In the genomic region with DNA sequence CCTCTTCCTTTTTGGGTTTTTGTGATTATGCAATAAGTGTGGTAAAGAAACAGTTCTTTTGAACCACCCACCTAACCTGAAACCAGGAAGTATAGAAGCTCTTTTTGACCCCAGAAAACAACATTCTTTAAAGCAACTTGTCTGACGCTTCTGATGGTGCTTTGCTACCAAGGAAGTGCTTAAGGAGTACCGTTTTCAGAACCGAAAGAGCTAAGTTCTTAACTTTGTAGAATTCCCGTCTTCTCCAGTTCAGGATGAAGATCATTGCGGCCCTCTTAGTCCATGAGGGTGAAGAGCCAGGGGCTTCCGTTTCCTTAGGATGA, we compare ENCODE assay signal across 8 mouse cellular contexts. TPM values are rescaled to one million over a fixed set of nuclear protein-coding genes. Genes with fewer than 3 reads are reported as not detected.
DNase-seq lines count a peak whose midpoint lies in the region; ATAC-seq and TF ChIP-seq lines count a peak whose summit lies in the region.

No protein-coding gene starts in this region.

- peak overlapping the region; percentile 19; the same call in 1 of the 2 replicates for H3K4me3 ChIP-seq in testis, adult 2 months (ENCODE audit: control insufficient read depth, low read depth, low read length)
- H3K4me3 ChIP-seq in forebrain, embryonic 11.5 days (ENCODE audit: low read depth, low read length): peak overlapping the region; percentile 95
- H3K4me3 ChIP-seq in liver, embryonic 13.5 days (replicated peaks): peak overlapping the region; percentile 99
- H3K4me3 ChIP-seq in stomach, embryonic 16.5 days (replicated peaks; ENCODE audit: low read length): peak overlapping the region; percentile 98

- DNase-seq in testis, postnatal 14 days (ENCODE audit: low spot score): no peak
- DNase-seq in forebrain, embryonic 11.5 days (ENCODE audit: low spot score): no peak
- no peak for DNase-seq in liver, embryonic 13.5 days
- no peak for DNase-seq in thymus, postnatal 36 days
- DNase-seq in natural killer cell, adult 2 months (ENCODE audit: low spot score in 2 of 2): no peak
- DNase-seq in adrenal gland, adult 18-20 months (ENCODE audit: low spot score in 2 of 2): no peak

- H3K4me2 ChIP-seq in forebrain, embryonic 11.5 days (ENCODE audit: low read depth, low read length, severe bottlenecking): peak overlapping the region; percentile 81; the same call in 1 of the 2 replicates
- H3K4me2 ChIP-seq in liver, embryonic 13.5 days: peak overlapping the region; percentile 76
- peak overlapping the region; percentile 72 for H3K4me2 ChIP-seq in stomach, embryonic 16.5 days (ENCODE audit: low read depth, low read length)

- H3K4me1 ChIP-seq in testis, adult 2 months (ENCODE audit: control insufficient read depth, insufficient read depth, low read length): peaks cover 8% of the 10 kb centered on the region
- H3K4me1 ChIP-seq in forebrain, embryonic 11.5 days (replicated peaks; ENCODE audit: control insufficient read depth, insufficient read depth, low read length): 0 out of 2 replicates have a peak, but pooled peaks cover 2% of the 10 kb centered on the region
- H3K4me1 ChIP-seq in liver, embryonic 13.5 days (replicated peaks): peaks cover 64% of the 10 kb centered on the region
- H3K4me1 ChIP-seq in stomach, embryonic 16.5 days (ENCODE audit: control insufficient read depth, insufficient read depth, low read length): peaks cover 20% of the 10 kb centered on the region

- peak overlapping the region; percentile 17 for H3K27ac ChIP-seq in testis, adult 2 months (ENCODE audit: control insufficient read depth, insufficient read depth, low read depth, low read length)
- no peak overlapping the region for H3K27ac ChIP-seq in forebrain, embryonic 11.5 days (ENCODE audit: low read depth, low read length)
- peak overlapping the region; percentile 92 for H3K27ac ChIP-seq in liver, embryonic 13.5 days
- H3K27ac ChIP-seq in stomach, embryonic 16.5 days (ENCODE audit: low read length): peak overlapping the region; percentile 72

- no peak for ATAC-seq in forebrain, embryonic 11.5 days (replicated peaks; ENCODE audit: low FRiP score)
- no peak for ATAC-seq in liver, embryonic 13.5 days (ENCODE audit: low read depth)
- ATAC-seq in stomach, embryonic 16.5 days (ENCODE audit: insufficient read depth, low FRiP score): no peak

- no peaks in the 10 kb centered on the region for H3K36me3 ChIP-seq in testis, adult 2 months (ENCODE audit: control insufficient read depth, insufficient read depth, low read length)
- H3K36me3 ChIP-seq in forebrain, embryonic 11.5 days (ENCODE audit: control insufficient read depth, insufficient read depth, low read length): no peaks in the 10 kb centered on the region; the same call in 1 of the 2 replicates
- H3K36me3 ChIP-seq in liver, embryonic 13.5 days: peaks cover 26% of the 10 kb centered on the region
- H3K36me3 ChIP-seq in stomach, embryonic 16.5 days (ENCODE audit: control insufficient read depth, insufficient read depth, low read length): 0 out of 2 replicates have a peak, but pooled peaks cover 3% of the 10 kb centered on the region

- no peak for TF ChIP-seq POLR2A in testis, adult 2 months (IDR thresholded peaks at IDR 0.05; ENCODE audit: control insufficient read depth, low read depth, low read length)

- no peak overlapping the region for H3K9ac ChIP-seq in forebrain, embryonic 11.5 days (ENCODE audit: low read length)
- peak overlapping the region; percentile 99 for H3K9ac ChIP-seq in liver, embryonic 13.5 days
- H3K9ac ChIP-seq in stomach, embryonic 16.5 days (ENCODE audit: low read length): peak overlapping the region; percentile 62

- H3K9me3 ChIP-seq in forebrain, embryonic 11.5 days (ENCODE audit: control insufficient read depth, low read length): no peaks in the 10 kb centered on the region
- H3K9me3 ChIP-seq in liver, embryonic 13.5 days (replicated peaks): no peaks in the 10 kb centered on the region
- H3K9me3 ChIP-seq in stomach, embryonic 16.5 days (replicated peaks; ENCODE audit: control insufficient read depth, low read length): no peaks in the 10 kb centered on the region

- H3K27me3 ChIP-seq in testis, adult 2 months (ENCODE audit: control insufficient read depth, insufficient read depth, low read length): no peaks in the 10 kb centered on the region
- H3K27me3 ChIP-seq in forebrain, embryonic 11.5 days (ENCODE audit: control insufficient read depth, insufficient read depth, low read length): no peaks in the 10 kb centered on the region
- H3K27me3 ChIP-seq in liver, embryonic 13.5 days: no peaks in the 10 kb centered on the region
- no peaks in the 10 kb centered on the region for H3K27me3 ChIP-seq in stomach, embryonic 16.5 days (ENCODE audit: control insufficient read depth, insufficient read depth, low read length)

- 79% methylated on average over 6 of the region's 6 CpGs for WGBS in forebrain, embryonic 11.5 days
- WGBS in liver, embryonic 13.5 days (ENCODE audit: insufficient replicate concordance): 6% methylated on average over 6 of the region's 6 CpGs
- 35% methylated on average over 6 of the region's 6 CpGs for WGBS in stomach, embryonic 16.5 days

- no peak for TF ChIP-seq CTCF in testis, adult 2 months (IDR thresholded peaks at IDR 0.05; ENCODE audit: control insufficient read depth, insufficient read depth, insufficient replicate concordance, low read depth, low read length)

RNA-seq across cellular contexts. Expression of a gene that starts 1.1 kb away (rescaled TPM):
- 45.6 and 46.6 TPM in 2 replicates for polyA plus RNA-seq in testis, adult 2 months (2012; rRNA removed)
- polyA plus RNA-seq in forebrain, embryonic 11.5 days (2014; fragmentation: Nextera tagmentation; extraction: Ambion mirVana): 64.0 and 67.2 TPM in 2 replicates
- 57.4 and 71.8 TPM in 2 replicates for polyA plus RNA-seq in liver, embryonic 13.5 days (2015; fragmentation: Nextera tagmentation; extraction: Ambion mirVana)
- polyA plus RNA-seq in stomach, embryonic 16.5 days (2015; fragmentation: Nextera tagmentation; extraction: Ambion mirVana): 82.4 and 85.6 TPM in 2 replicates
- total RNA-seq in adrenal gland, adult 18-20 months (2021): 10 to 100 TPM; 66.4 to 90.8 TPM

Comparison
In these comparisons a context has a peak if more than half of its experiments do, and no peak if none do; other contexts are left out.
1. H3K4me3 ChIP-seq: peak in every context shown above with its lines; median percentile 99 in liver, embryonic 13.5 days; 98 in stomach, embryonic 16.5 days; 95 in forebrain, embryonic 11.5 days; 19 in testis, adult 2 months.